Mouse (Mus musculus) left cerebral cortex, postnatal 4 days (tissue): Measurements from ENCODE around the gene Slc4a1. TPM values are rescaled to one million over a fixed set of nuclear protein-coding genes. Genes with fewer than 3 reads are reported as not detected.

Source experiments
- DNase-seq: peaks from one replicate; pipeline ENCODE4 v3.0.0-alpha.2; 2022
- intact Hi-C: fragments of 180-260 bp; cut with DNase I; formaldehyde crosslinking; loops from one replicate; pipeline ENCODE4 v1.15.1; 2025
- total RNA-seq, 2 experiments: library from RNA; stranded (reverse); gene quantifications; 2 replicates each; pipeline ENCODE4 v1.2.3; 2021

Gene Slc4a1
- total RNA-seq, 2 experiments from 2014 or later: 0.87 to 1.9 TPM

DNA sequence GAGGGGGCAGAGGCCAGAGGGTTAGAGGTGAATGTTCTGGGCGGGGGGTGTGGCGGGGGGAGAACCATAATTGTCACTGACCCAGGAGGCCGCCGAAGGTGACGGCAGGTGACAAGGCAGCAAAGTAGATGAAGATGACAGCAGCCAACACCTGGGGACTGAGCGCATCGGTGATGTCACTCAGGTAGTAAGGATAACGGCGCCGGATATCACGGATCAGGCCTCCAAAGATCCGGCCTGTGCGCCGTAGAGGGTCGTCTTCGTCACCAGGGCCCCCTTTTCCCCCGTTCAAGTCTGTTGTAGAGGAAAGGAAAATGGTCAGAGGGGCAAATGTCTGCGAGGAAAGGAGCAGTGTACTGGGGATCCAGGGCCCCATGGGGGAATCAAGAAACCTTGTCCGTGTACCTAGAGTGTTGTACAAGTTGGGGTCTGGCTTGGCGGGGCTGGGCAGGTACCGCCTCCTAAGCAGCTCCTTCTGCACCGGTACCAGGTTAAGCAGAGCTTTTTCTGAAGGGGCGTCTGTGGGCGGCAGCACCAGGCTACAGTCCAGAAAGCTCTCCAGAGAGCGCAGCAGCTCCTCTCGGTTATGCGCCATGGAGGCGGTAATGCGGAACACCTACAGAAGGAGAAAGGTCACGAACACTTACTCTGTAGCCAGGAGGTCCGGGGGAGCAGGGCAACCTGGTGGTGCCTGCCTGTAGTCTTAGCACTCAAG lies 9.2 kb downstream of the Slc4a1 start:
- no peak for DNase-seq
- intact Hi-C loops: no loop called here

- no peak for DNase-seq
- intact Hi-C loops: no loop called here
These were observed 9.8 kb downstream of the Slc4a1 start for GRCm38 (mm10) chr11:102356190-102356589.

DNA sequence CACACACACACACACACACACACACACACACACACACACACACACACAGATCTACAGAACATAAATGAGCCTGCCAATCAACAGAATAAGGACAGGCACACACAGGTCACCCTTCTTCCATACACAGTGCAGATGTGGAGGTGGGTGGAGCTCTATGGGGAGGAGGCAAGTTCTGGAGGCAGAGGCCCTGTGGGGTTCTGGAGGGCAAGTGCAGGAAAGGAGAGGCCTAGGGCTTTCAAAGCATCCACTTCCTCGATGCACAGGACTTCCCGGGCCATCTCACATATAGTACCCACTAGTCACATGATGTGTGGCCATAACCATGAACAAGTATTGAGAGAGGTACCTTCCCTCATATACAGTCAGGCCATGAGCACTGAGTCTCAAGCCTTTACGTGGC lies 10.5 kb downstream of the Slc4a1 start:
- intact Hi-C loops: no loop called here
- no peak for DNase-seq

DNA sequence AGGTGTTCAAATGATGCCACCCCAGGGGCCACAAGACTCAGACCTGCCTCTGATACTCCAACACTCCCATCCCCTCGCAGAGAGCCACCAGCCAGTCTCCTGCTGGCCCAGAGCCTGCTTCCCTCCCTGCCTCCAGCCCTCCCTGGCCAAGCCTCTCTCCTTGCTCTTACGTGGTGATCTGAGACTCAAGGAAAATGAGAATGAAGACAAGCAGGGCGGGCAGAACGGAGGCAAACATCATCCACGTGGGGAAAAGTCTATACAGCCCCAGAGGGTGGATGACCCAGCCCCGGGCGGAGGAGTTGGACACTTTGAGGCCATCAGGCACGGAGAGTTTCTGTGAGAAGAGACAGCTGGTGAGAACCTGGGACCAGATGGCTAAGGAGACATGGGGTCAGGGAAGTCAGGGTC lies 13.0 kb downstream of the Slc4a1 start:
- intact Hi-C loops: no loop called here
- peak; percentile 32 for DNase-seq

GRCm38 (mm10) chr11:102352378-102352777 lies 13.6 kb downstream of the Slc4a1 start:
- DNase-seq: no peak
- intact Hi-C loops: no loop called here

GRCm38 (mm10) chr11:102350981-102351523 lies 15.0 kb downstream of the Slc4a1 start:
- no peak for DNase-seq
- intact Hi-C loops: no loop called here

GRCm38 (mm10) chr11:102350416-102350815 lies 15.6 kb downstream of the Slc4a1 start:
- intact Hi-C loops: no loop called here
- no peak for DNase-seq

- no peak for DNase-seq
- intact Hi-C loops: loop anchor here (5.0 kb wide), 1 partner anchor 33 kb away; no protein-coding TSS in a partner anchor
These were observed 16.6 kb downstream of the Slc4a1 start for GRCm38 (mm10) chr11:102349189-102349954.

GRCm38 (mm10) chr11:102348771-102349170 lies 17.2 kb downstream of the Slc4a1 start:
- DNase-seq: no peak
- intact Hi-C loops: loop anchor here (5.0 kb wide), 1 partner anchor 34 kb away; no protein-coding TSS in a partner anchor

DNA sequence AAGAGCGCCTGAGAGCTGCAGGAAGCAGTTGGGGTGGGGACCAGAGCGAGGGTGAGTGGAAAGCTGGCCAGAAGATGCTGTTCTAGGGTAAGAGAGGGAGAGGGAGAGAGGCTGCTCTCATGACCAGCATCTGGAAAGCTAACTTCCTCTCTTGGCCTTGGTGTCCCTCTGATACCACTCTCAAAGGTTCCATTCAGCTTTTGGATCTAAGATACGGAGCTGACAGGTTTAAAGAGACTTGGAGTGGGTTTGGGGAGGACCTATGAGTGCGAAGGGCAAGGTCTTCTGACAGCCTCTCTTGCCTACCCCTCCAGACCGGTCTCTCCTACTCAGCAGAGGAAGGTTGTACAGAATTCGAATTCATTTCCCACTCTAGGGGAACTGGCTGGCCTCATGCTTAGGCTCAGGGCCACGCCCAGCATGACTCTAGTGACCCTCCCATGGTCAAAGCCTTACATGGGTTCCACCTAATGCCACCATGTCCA lies 17.9 kb downstream of the Slc4a1 start:
- DNase-seq: no peak

DNA sequence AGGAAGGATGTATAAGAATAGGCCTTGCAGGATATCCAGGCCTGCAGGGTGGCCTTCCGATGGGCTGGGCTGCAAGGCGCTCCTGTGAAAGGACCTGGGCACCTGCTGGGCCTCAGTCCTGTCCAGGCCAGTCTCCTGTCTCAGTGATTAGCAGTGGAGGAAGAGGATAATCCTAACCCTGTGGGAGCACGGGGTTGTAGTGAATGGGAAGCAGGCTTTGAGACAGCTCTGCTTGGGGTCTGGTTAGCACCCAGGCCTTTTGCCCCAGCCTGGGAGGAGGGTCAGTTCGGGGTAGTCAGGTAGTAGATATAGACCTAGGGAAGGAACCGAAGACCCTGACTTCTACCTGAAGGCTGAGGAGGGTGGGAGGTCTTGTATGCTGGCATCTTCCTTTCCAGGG lies 18.3 kb downstream of the Slc4a1 start:
- intact Hi-C loops: loop anchor here (5.0 kb wide), 1 partner anchor 35 kb away; no protein-coding TSS in a partner anchor
- no peak for DNase-seq

More for the DNA sequence above, 17.9 kb downstream of the Slc4a1 start:
- intact Hi-C loops: loop anchor here (5.0 kb wide), 1 partner anchor 34 kb away; no protein-coding TSS in a partner anchor

- no peak for DNase-seq
- intact Hi-C loops: loop anchor here (5.0 kb wide), 1 partner anchor 35 kb away; no protein-coding TSS in a partner anchor
These were observed 19.1 kb downstream of the Slc4a1 start for GRCm38 (mm10) chr11:102346926-102347325.

GRCm38 (mm10) chr11:102344458-102344857 lies 21.5 kb downstream of the Slc4a1 start:
- intact Hi-C loops: no loop called here
- no peak for DNase-seq

GRCm38 (mm10) chr11:102342742-102343141 lies 23.3 kb downstream of the Slc4a1 start:
- DNase-seq: no peak
- intact Hi-C loops: no loop called here

GRCm38 (mm10) chr11:102341101-102341500 lies 24.9 kb downstream of the Slc4a1 start:
- no peak for DNase-seq
- intact Hi-C loops: no loop called here

DNA sequence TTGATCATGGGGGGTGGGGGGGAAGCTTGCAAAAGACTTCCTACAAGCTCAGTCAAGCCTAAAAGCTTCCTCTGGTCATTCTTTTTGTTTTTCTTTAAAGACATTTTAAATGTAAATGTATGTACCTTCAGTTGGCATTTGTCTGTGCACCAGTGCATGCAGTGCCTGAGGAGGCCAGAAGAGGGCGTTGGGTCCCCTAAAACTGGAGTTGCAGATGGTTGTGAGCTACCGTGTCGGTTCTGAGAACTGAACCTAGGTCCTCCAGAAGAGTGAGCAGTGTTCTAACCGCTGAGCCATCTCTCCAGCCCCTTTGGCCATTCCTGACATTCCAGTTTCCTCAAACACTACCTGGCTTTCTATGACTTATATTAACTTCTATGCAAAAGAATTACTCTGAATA lies 26.4 kb downstream of the Slc4a1 start:
- DNase-seq: no peak
- intact Hi-C loops: loop anchor here (5.0 kb wide), 1 partner anchor 33 kb away; no protein-coding TSS in a partner anchor

DNA sequence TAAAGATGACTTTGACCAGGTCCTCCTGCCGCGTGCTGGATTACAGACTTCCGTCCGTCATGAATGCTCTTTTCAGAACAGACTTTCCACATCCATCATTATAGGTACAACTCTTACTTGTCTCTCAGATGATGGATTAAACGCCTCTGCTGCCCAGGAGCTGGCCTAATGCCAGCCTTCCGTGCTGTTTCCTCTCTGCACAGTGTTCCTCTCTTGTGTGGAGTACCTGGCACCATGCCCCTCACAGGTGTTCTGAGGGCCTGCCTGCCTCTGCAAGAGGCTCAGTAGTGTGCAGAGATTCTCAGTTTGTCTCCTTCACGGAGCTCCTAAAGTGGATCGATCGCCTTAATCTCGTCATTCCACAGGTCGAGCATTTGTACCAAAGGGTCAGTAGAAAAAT lies 26.8 kb downstream of the Slc4a1 start:
- intact Hi-C loops: loop anchor here (5.0 kb wide), 1 partner anchor 33 kb away; no protein-coding TSS in a partner anchor

DNA sequence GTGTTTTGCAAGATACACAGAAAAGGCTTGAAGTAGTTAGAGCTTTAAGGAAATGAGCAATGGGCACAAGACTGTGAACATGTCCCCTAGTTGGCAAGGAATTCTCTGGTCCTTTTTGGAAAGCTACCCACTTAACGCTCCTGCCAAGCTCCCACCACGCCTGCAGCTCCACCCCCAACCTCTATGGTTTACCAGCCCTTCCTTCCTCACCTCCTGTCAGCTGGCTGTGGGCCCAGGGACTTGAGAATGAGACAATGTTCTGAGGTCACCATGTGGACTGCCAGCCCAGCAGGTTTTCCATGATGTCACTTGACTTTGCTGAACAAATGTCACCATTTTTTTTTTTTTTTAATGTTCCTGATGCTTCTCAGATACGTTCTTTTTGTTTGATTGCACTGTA lies 27.4 kb downstream of the Slc4a1 start:
- intact Hi-C loops: loop anchor here (5.0 kb wide), 1 partner anchor 34 kb away; no protein-coding TSS in a partner anchor
- DNase-seq: peak; percentile 98

More for the DNA sequence above, 26.8 kb downstream of the Slc4a1 start:
- DNase-seq: peak; percentile 75

- DNase-seq: no peak
These were observed 28.1 kb downstream of the Slc4a1 start for GRCm38 (mm10) chr11:102337921-102338320.

DNA sequence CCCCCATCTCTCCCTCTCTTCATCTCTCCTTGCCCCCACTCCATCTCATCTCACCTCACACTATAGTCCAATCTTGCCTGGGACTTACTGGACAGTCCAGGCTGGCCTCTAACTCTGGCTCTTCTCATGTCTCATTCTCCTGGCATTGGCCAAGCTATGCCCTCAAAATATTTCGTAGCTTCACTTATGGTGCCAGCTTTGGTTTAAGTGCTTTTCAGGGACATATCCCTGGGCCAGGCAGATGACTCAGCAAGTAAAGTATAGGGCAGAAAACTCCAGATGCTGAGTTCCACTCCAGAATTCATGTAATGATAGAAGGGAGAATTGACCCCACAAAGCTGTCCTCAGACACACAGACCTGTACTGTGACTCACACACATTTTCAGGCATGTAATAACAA lies 29.8 kb downstream of the Slc4a1 start:
- intact Hi-C loops: loop anchor here (5.0 kb wide), 1 partner anchor 36 kb away; no protein-coding TSS in a partner anchor
- no peak for DNase-seq

More at GRCm38 (mm10) chr11:102337921-102338320, 28.1 kb downstream of the Slc4a1 start:
- intact Hi-C loops: loop anchor here (5.0 kb wide), 1 partner anchor 34 kb away; no protein-coding TSS in a partner anchor
